Mouse (Mus musculus): Measurements from ENCODE around the gene Azin2. TPM values are rescaled to one million over a fixed set of nuclear protein-coding genes. Genes with fewer than 3 reads are reported as not detected.

The Azin2 gene
- total and polyA plus RNA-seq, 2 experiments from 2014 or later = 21.7 to 29.3 TPM

DNA sequence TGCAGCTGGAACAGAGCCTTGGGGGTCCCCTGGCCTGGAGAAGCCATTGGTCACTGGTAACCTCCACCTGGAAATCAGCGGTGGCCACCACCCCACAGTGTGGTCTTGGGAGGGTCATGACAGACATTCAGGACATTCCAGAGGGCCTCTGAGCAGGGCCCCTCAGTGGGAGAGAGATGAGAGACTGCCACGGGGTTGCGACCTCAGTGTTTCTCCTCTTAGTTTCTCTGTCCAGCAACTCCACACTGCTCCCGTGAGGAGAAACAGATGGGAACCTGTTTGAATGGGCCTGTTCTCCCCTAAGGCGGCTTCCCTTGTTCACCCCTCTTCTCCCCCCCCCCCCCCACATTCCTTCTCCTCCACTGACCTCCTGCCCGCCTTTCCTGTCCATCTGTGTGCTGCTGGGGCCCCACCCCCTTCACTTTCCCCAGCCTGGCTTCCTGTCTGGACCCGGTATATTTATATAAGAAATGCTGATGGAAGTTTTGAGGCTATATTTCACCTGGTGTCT is 64.3 kb downstream of the Azin2 start:
- WGBS = 47% methylated on average over 6 of the region's 7 CpGs
- H3K27ac ChIP-seq (ENCODE audit: low read depth, low read length) = no peak overlapping the region
- no peak for TF ChIP-seq CTCF (IDR thresholded peaks at IDR 0.05)

DNA sequence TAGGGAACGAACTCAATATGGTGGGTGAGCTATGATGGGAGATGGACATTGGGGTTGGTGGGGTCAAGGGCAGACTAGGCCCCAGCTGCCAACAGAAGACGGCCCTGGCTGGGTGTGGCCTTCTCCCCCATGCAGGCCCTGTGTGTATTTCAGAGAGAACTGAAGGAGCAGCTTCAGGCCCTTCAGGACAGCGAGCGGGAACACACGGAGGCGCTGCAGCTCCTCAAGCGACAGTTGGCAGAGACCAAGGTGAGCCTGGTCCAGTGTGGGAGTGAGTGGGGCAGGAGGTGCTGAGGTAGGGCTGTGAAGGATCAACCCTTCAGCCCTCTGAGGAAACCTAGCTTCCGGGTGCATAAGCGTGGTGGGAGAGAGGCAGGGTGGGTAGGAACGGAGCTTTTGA is 65.6 kb downstream of the Azin2 start:
- Histone ChIP-seq H3K4me3 (ENCODE audit: low read depth, low read length) (no peak overlapping the region), H3K9me3 (ENCODE audit: low read length) (no peaks in the 10 kb centered on the region), H3K36me3 (ENCODE audit: insufficient read depth, low read length) (0 out of 2 replicates have a peak, but pooled peaks cover 2% of the 10 kb centered on the region), H3K4me2 (ENCODE audit: low read depth, low read length, poor library complexity, severe bottlenecking) (no peak overlapping the region), H3K9ac (replicated peaks; ENCODE audit: low read length, poor library complexity, severe bottlenecking) (no peak overlapping the region), H3K27ac (ENCODE audit: low read depth, low read length) (no peak overlapping the region), H3K4me1 (ENCODE audit: insufficient read depth, low read length) (peaks cover 8% of the 10 kb centered on the region), H3K27me3 (ENCODE audit: insufficient read depth, low read length) (no peaks in the 10 kb centered on the region)
- no peak for TF ChIP-seq CTCF (IDR thresholded peaks at IDR 0.05)
- DNase-seq (ENCODE audit: low spot score) (no peak), ATAC-seq (ENCODE audit: low FRiP score) (no peak)
- 90% methylated on average over 10 of the region's 10 CpGs for WGBS

More for the DNA sequence above, 64.3 kb downstream of the Azin2 start:
- ATAC-seq (ENCODE audit: low FRiP score) (no peak), DNase-seq (ENCODE audit: low spot score) (no peak)
- Histone ChIP-seq H3K27me3 (ENCODE audit: insufficient read depth, low read length) (no peaks in the 10 kb centered on the region), H3K9ac (replicated peaks; ENCODE audit: low read length, poor library complexity, severe bottlenecking) (no peak overlapping the region), H3K4me1 (ENCODE audit: insufficient read depth, low read length) (peaks cover 5% of the 10 kb centered on the region), H3K36me3 (ENCODE audit: insufficient read depth, low read length) (peaks cover 10% of the 10 kb centered on the region), H3K4me3 (ENCODE audit: low read depth, low read length) (no peak overlapping the region), H3K4me2 (ENCODE audit: low read depth, low read length, poor library complexity, severe bottlenecking) (no peak overlapping the region), H3K9me3 (ENCODE audit: low read length) (no peaks in the 10 kb centered on the region)

DNA sequence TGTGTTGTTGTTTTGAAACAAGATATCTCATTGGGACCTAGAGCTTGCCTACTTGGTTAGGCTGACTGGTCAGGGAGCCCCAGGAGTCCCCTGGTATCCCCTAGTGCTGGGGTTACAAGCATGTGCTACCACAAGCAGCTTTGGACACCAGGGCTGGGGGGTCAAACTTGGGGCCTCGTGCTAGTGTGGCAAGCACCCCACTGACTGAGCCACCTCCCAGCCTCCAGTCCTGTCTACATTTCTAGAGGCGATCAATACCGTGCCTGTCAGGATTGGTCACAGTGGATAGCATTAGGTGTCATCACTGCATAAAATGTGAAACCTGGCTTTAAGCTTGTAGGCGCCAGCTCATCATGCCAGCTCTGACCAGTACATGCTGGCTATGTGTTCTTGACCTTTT is 66.4 kb downstream of the Azin2 start:
- DNase-seq (ENCODE audit: low spot score) = no peak
- TF ChIP-seq CTCF (IDR thresholded peaks at IDR 0.05) = no peak
- WGBS = 89% methylated on average over 4 of the region's 4 CpGs

DNA sequence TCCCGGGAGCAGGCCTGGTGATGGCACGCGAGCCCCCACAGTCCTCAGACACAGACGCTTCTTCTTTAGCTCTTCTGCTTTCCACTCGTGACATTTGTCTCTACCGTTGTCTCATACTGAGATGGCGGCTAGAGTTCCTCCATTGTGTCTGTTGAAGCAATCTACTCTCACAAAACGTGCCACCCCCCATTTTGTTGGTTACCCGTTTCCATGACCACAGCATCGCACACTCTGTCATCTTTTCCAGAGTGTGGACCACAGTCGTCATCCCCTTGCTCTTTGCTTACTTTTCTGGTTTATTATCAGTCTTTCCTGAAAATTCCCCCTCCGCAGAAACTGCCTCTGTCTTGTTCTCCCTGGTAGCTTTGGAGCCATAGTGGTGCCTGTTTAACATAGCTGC is 68.1 kb downstream of the Azin2 start:
- Histone ChIP-seq H3K9me3 (ENCODE audit: low read length) (no peaks in the 10 kb centered on the region), H3K9ac (replicated peaks; ENCODE audit: low read length, poor library complexity, severe bottlenecking) (no peak overlapping the region), H3K4me2 (ENCODE audit: low read depth, low read length, poor library complexity, severe bottlenecking) (no peak overlapping the region), H3K36me3 (ENCODE audit: insufficient read depth, low read length) (no peaks in the 10 kb centered on the region), H3K4me1 (ENCODE audit: insufficient read depth, low read length) (peaks cover 8% of the 10 kb centered on the region), H3K4me3 (ENCODE audit: low read depth, low read length) (no peak overlapping the region), H3K27me3 (ENCODE audit: insufficient read depth, low read length) (no peaks in the 10 kb centered on the region), H3K27ac (ENCODE audit: low read depth, low read length) (no peak overlapping the region)
- WGBS = 70% methylated on average over 12 of the region's 12 CpGs
- DNase-seq (ENCODE audit: low spot score) (no peak), ATAC-seq (ENCODE audit: low FRiP score) (no peak)
- TF ChIP-seq CTCF (IDR thresholded peaks at IDR 0.05) = no peak

More for the DNA sequence above, 66.4 kb downstream of the Azin2 start:
- H3K27me3 ChIP-seq (ENCODE audit: insufficient read depth, low read length) = no peaks in the 10 kb centered on the region
- no peak overlapping the region for H3K27ac ChIP-seq (ENCODE audit: low read depth, low read length)
- H3K4me2 ChIP-seq (ENCODE audit: low read depth, low read length, poor library complexity, severe bottlenecking) = no peak overlapping the region
- no peaks in the 10 kb centered on the region for H3K9me3 ChIP-seq (ENCODE audit: low read length)
- no peaks in the 10 kb centered on the region for H3K36me3 ChIP-seq (ENCODE audit: insufficient read depth, low read length)
- no peak overlapping the region for H3K9ac ChIP-seq (replicated peaks; ENCODE audit: low read length, poor library complexity, severe bottlenecking)
- no peak for ATAC-seq (ENCODE audit: low FRiP score)
- no peak overlapping the region for H3K4me3 ChIP-seq (ENCODE audit: low read depth, low read length)
- peaks cover 9% of the 10 kb centered on the region for H3K4me1 ChIP-seq (ENCODE audit: insufficient read depth, low read length)

DNA sequence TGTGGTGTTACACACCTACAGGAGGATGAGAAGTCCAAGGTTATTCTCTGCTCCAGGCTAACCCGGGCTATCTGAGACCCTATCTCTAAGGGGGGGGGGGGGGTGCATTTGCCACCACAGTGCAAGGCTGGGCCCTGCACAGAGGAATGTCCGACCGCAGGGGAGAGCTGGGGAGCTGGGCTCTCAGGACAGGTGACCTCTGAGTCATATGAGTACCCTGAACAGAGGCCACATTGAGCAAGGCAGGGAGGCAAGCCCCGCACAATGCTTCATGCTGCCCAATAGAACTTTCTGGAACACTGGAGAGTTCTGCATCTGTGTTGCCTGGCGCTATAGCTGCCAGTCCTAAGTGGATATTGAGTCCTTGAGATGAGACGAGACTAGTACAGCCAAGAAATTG is 70.1 kb downstream of the Azin2 start:
- 0 out of 2 replicates have a peak, but pooled peaks cover 3% of the 10 kb centered on the region for H3K4me1 ChIP-seq (ENCODE audit: insufficient read depth, low read length)
- 0 out of 2 replicates have a peak, but pooled peaks cover 3% of the 10 kb centered on the region for H3K36me3 ChIP-seq (ENCODE audit: insufficient read depth, low read length)
- WGBS = 86% methylated on average over 6 of the region's 6 CpGs
- ATAC-seq (ENCODE audit: low FRiP score) = no peak; the same call in 1 of the 2 replicates
- H3K4me2 ChIP-seq (ENCODE audit: low read depth, low read length, poor library complexity, severe bottlenecking) = no peak overlapping the region
- no peak overlapping the region for H3K27ac ChIP-seq (ENCODE audit: low read depth, low read length)
- TF ChIP-seq CTCF (IDR thresholded peaks at IDR 0.05) = no peak
- peak; percentile 52 for DNase-seq (ENCODE audit: low spot score)
- no peaks in the 10 kb centered on the region for H3K27me3 ChIP-seq (ENCODE audit: insufficient read depth, low read length)
- H3K9ac ChIP-seq (replicated peaks; ENCODE audit: low read length, poor library complexity, severe bottlenecking) = no peak overlapping the region
- H3K4me3 ChIP-seq (ENCODE audit: low read depth, low read length) = no peak overlapping the region
- no peaks in the 10 kb centered on the region for H3K9me3 ChIP-seq (ENCODE audit: low read length)

DNA sequence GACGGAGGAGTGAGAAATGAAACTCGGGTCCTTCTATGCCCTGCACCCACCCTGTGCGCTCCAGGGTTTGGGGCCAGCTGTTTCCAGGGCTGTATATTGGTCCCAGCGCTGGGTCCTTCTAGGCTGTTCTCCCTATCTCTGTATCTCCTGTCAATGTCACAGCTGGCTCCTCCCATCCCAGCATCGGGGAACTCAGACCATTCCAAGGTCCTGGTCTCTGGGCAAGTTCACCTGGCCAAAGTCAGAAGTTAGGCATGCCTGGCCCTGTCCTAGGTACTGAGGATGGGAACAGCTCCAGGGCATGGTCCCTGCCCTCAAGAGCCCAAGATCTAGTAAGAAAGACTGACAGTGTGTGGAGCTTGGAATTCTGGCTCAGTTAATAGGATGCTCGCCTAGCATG is 70.5 kb downstream of the Azin2 start:
- H3K9ac ChIP-seq (replicated peaks; ENCODE audit: low read length, poor library complexity, severe bottlenecking) = no peak overlapping the region
- no peak for DNase-seq (ENCODE audit: low spot score)
- no peak; the same call in 1 of the 2 replicates for ATAC-seq (ENCODE audit: low FRiP score)
- no peak overlapping the region for H3K27ac ChIP-seq (ENCODE audit: low read depth, low read length)
- no peak overlapping the region for H3K4me2 ChIP-seq (ENCODE audit: low read depth, low read length, poor library complexity, severe bottlenecking)
- H3K9me3 ChIP-seq (ENCODE audit: low read length) = no peaks in the 10 kb centered on the region
- peaks cover 6% of the 10 kb centered on the region; the same call in 1 of the 2 replicates for H3K4me1 ChIP-seq (ENCODE audit: insufficient read depth, low read length)
- 94% methylated on average over 6 of the region's 6 CpGs for WGBS
- H3K27me3 ChIP-seq (ENCODE audit: insufficient read depth, low read length) = no peaks in the 10 kb centered on the region
- no peak overlapping the region for H3K4me3 ChIP-seq (ENCODE audit: low read depth, low read length)
- H3K36me3 ChIP-seq (ENCODE audit: insufficient read depth, low read length) = 0 out of 2 replicates have a peak, but pooled peaks cover 3% of the 10 kb centered on the region
- TF ChIP-seq CTCF (IDR thresholded peaks at IDR 0.05) = no peak

Measured in midbrain, postnatal 0 days (tissue).